Mouse (Mus musculus) kidney, adult 2 months (tissue): Measurements from ENCODE around the gene Cd7. TPM values are rescaled to one million over a fixed set of nuclear protein-coding genes. Genes with fewer than 3 reads are reported as not detected.

Experiments
- DNase-seq: peaks from one replicate; pipeline ENCODE4 v3.0.0; 2021
- H3K27ac ChIP-seq: fragments of 200-500 bp; 2 replicates; pipeline ENCODE4 v1.5.1; 2012; ENCODE audit warnings: low read depth, low read length, control low read depth, inconsistent platforms; ENCODE audit not compliant: insufficient read depth
- H3K27me3 ChIP-seq: fragments of 200-500 bp; replicated peaks from 2 replicates; pipeline ENCODE4 v1.6.1; 2012; ENCODE audit warnings: mild to moderate bottlenecking, moderate library complexity, low read length, inconsistent platforms; ENCODE audit not compliant: control insufficient read depth, insufficient read depth
- H3K36me3 ChIP-seq: fragments of 200-500 bp; 2 replicates; pipeline ENCODE4 v1.6.1; 2012; ENCODE audit warnings: mild to moderate bottlenecking, moderate library complexity, low read length, inconsistent platforms; ENCODE audit not compliant: control insufficient read depth, insufficient read depth
- H3K4me1 ChIP-seq: fragments of 200-500 bp; 2 replicates; pipeline ENCODE4 v1.6.1; 2011; ENCODE audit warnings: low read length; ENCODE audit not compliant: control insufficient read depth, insufficient read depth
- H3K4me3 ChIP-seq: fragments of 200-500 bp; 2 replicates; pipeline ENCODE4 v1.5.1; 2011; ENCODE audit warnings: mild to moderate bottlenecking, low read depth, low read length, control low read depth; ENCODE audit not compliant: insufficient read depth
- CTCF ChIP-seq: fragments of 200-500 bp; conservative IDR thresholded peaks from 2 replicates; pipeline ENCODE4 v1.5.1; 2011; ENCODE audit warnings: low read depth, mild to moderate bottlenecking, control low read depth, low read length, moderate library complexity, mixed read lengths; ENCODE audit not compliant: insufficient read depth, insufficient read length
- POLR2A ChIP-seq: fragments of 200-500 bp; IDR thresholded peaks from one replicate; pipeline ENCODE4 v1.6.1; 2011; ENCODE audit warnings: low read depth, low read length, control low read depth
- WGBS: fragments of 180-500 bp; shearing (Covaris S2); methylation state at CpG from one replicate; pipeline ENCODE4 v1.1.7; 2018; 5-methylcytosine and 5-hydroxymethylcytosine counted together
- polyA plus RNA-seq: library from polyadenylated mRNA; depleted of rRNA; stranded (reverse); fragments of >200 nt; gene quantifications from 2 replicates; pipeline ENCODE4 v1.2.3, GENCODE M21; 2012; rRNA removed

Gene Cd7
- polyA plus RNA-seq, 1 experiment: 3.0 TPM

- TF ChIP-seq CTCF (no peak), POLR2A (no peak)
- H3K4me1 ChIP-seq: peaks cover 12% of the 10 kb centered on the region
- 82% methylated on average over 5 of the region's 5 CpGs for WGBS
- no peak overlapping the region for H3K4me3 ChIP-seq
- H3K36me3 ChIP-seq: no peaks in the 10 kb centered on the region
- DNase-seq: no peak
- H3K27ac ChIP-seq: no peak overlapping the region
- no peaks in the 10 kb centered on the region for H3K27me3 ChIP-seq
These were observed 45.6 kb downstream of the Cd7 start for GRCm38 (mm10) chr11:120993586-120993985.

- Histone ChIP-seq H3K27ac (no peak overlapping the region), H3K36me3 (no peaks in the 10 kb centered on the region), H3K4me3 (no peak overlapping the region), H3K4me1 (peaks cover 16% of the 10 kb centered on the region), H3K27me3 (no peaks in the 10 kb centered on the region)
- TF ChIP-seq POLR2A (no peak), CTCF (no peak)
- no peak for DNase-seq
- 95% methylated on average over 3 of the region's 3 CpGs for WGBS
These were observed 46.1 kb downstream of the Cd7 start for GRCm38 (mm10) chr11:120993080-120993479.

- WGBS: 51% methylated on average over 3 of the region's 3 CpGs
- peaks cover 26% of the 10 kb centered on the region for H3K4me1 ChIP-seq
- TF ChIP-seq CTCF: no peak
- peak overlapping the region; percentile 27; the same call in 1 of the 2 replicates for H3K27ac ChIP-seq
- no peaks in the 10 kb centered on the region for H3K36me3 ChIP-seq
- H3K27me3 ChIP-seq: no peaks in the 10 kb centered on the region
- H3K4me3 ChIP-seq: peak overlapping the region; percentile 49
- DNase-seq: peak; percentile 32
These were observed 47.4 kb downstream of the Cd7 start for GRCm38 (mm10) chr11:120991791-120992190.

- Histone ChIP-seq H3K36me3 (no peaks in the 10 kb centered on the region), H3K27ac (peak within 1 kb of the TSS; percentile 87), H3K4me3 (peak within 1 kb of the TSS; percentile 96), H3K27me3 (no peaks in the 10 kb centered on the region), H3K4me1 (peaks cover 32% of the 10 kb centered on the region)
- TF ChIP-seq CTCF (no peak), POLR2A (peak; percentile 6)
- under 1% methylated on average over 59 of the region's 59 CpGs for WGBS
- DNase-seq: peak; percentile 99
These were observed 48.2 kb downstream of the Cd7 start, which contains the start of gene Csnk1d for GRCm38 (mm10) chr11:120990951-120991526. TSS of gene Csnk1d (minus strand) at chr11:120991330.

GRCm38 (mm10) chr11:120990126-120990781 is 49.0 kb downstream of the Cd7 start:
- peak; percentile 72 for DNase-seq
- H3K27me3 ChIP-seq: no peaks in the 10 kb centered on the region
- H3K27ac ChIP-seq: peak overlapping the region; percentile 87
- TF ChIP-seq CTCF (no peak), POLR2A (no peak)
- peak overlapping the region; percentile 96 for H3K4me3 ChIP-seq
- H3K4me1 ChIP-seq: peaks cover 38% of the 10 kb centered on the region
- WGBS: 1% methylated on average over 30 of the region's 35 CpGs
- no peaks in the 10 kb centered on the region for H3K36me3 ChIP-seq

GRCm38 (mm10) chr11:120989523-120989922 is 49.7 kb downstream of the Cd7 start:
- TF ChIP-seq POLR2A: no peak
- TF ChIP-seq CTCF: no peak
- no peak overlapping the region for H3K27ac ChIP-seq
- 0% methylated on average over 1 of the region's 1 CpGs for WGBS
- H3K4me1 ChIP-seq: peaks cover 43% of the 10 kb centered on the region
- no peaks in the 10 kb centered on the region for H3K27me3 ChIP-seq
- no peaks in the 10 kb centered on the region for H3K36me3 ChIP-seq
- DNase-seq: peak; percentile 20
- peak overlapping the region; percentile 96; the same call in 1 of the 2 replicates for H3K4me3 ChIP-seq

- Histone ChIP-seq H3K36me3 (no peaks in the 10 kb centered on the region), H3K27me3 (no peaks in the 10 kb centered on the region), H3K27ac (peak overlapping the region; percentile 19; the same call in 1 of the 2 replicates), H3K4me1 (peaks cover 49% of the 10 kb centered on the region), H3K4me3 (no peak overlapping the region)
- 34% methylated on average over 4 of the region's 4 CpGs for WGBS
- TF ChIP-seq CTCF (no peak), POLR2A (no peak)
- no peak for DNase-seq
These were observed 50.8 kb downstream of the Cd7 start for GRCm38 (mm10) chr11:120988410-120988809.

GRCm38 (mm10) chr11:120987608-120988007 is 51.6 kb downstream of the Cd7 start:
- Histone ChIP-seq H3K4me3 (no peak overlapping the region), H3K4me1 (peaks cover 56% of the 10 kb centered on the region), H3K27me3 (no peaks in the 10 kb centered on the region), H3K36me3 (peaks cover 5% of the 10 kb centered on the region; the same call in 1 of the 2 replicates), H3K27ac (no peak overlapping the region)
- peak; percentile 39 for DNase-seq
- no peak for TF ChIP-seq POLR2A
- no peak for TF ChIP-seq CTCF
- 30% methylated on average over 3 of the region's 3 CpGs for WGBS

Other genes with a start within 250 kb of the Cd7 start
- 42.3 and 42.6 TPM in 2 replicates for gene Dus1l, start 243.0 kb downstream of the Cd7 start, polyA plus RNA-seq
- 936 and 1,244 TPM in 2 replicates for gene Fasn, start 214.9 kb downstream of the Cd7 start, polyA plus RNA-seq
- 2.9 and 3.5 TPM in 2 replicates for gene Ccdc57, start 106.5 kb downstream of the Cd7 start, polyA plus RNA-seq
- 2.0 and 2.9 TPM in 2 replicates for gene Slc16a3, start 90.9 kb downstream of the Cd7 start, polyA plus RNA-seq
- 63.3 and 71.0 TPM in 2 replicates for gene Csnk1d, start 48.1 kb downstream of the Cd7 start, polyA plus RNA-seq
- 66.6 and 75.2 TPM in 2 replicates for gene Sectm1b, start 24.2 kb upstream of the Cd7 start, polyA plus RNA-seq
- 2.1 and 2.8 TPM in 2 replicates for gene Sectm1a, start 41.8 kb upstream of the Cd7 start, polyA plus RNA-seq
- not detected in 2 replicates for gene Tex19.2, start 79.3 kb upstream of the Cd7 start, polyA plus RNA-seq
- gene Tex19.1, start 106.7 kb upstream of the Cd7 start, polyA plus RNA-seq: not detected in 2 replicates
- gene Uts2r, start 120.9 kb upstream of the Cd7 start, polyA plus RNA-seq: not detected in 2 replicates
- gene Hexdc, start 165.0 kb upstream of the Cd7 start, polyA plus RNA-seq: 18.3 and 23.6 TPM in 2 replicates
- 25.4 and 27.4 TPM in 2 replicates for gene Ogfod3, start 165.3 kb upstream of the Cd7 start, polyA plus RNA-seq
- 13.7 and 15.3 TPM in 2 replicates for gene Cybc1, start 189.9 kb upstream of the Cd7 start, polyA plus RNA-seq
- gene Narf, start 197.8 kb upstream of the Cd7 start, polyA plus RNA-seq: 41.8 and 54.1 TPM in 2 replicates
- 18.2 and 28.6 TPM in 2 replicates for gene Foxk2, start 220.6 kb upstream of the Cd7 start, polyA plus RNA-seq